Mouse (Mus musculus): ENCODE data around the gene Dnm3.

Gene Dnm3

GRCm38 (mm10) chr1:162477246-162478209 lies at the start of gene Dnm3:
Dnm3 (minus strand) TSS chr1:162478034.
- peak; percentile 85 for DNase-seq (ENCODE audit: low read depth, low spot score)

DNA sequence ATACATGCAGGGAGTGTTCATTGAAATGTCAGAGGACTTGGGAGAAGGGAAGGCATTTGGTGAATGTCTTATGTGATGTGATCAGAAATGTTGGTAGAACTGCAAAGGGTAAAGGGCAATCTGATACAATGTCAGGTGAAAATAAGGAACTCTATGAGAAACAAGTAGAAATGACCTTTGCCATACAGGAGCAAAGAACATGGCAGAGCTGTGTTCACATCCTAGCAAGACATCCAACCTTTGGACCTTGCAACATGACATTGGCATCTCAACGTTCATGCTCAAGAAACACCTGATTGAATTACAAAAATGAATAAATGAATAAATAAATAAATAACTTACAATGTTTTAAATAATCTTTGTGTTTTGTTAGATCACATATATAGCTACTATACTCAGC lies 37.3 kb upstream of the Dnm3 start:
- DNase-seq (ENCODE audit: low read depth, low spot score) = no peak

GRCm38 (mm10) chr1:162510013-162510356 lies 32.2 kb upstream of the Dnm3 start:
- no peak for DNase-seq (ENCODE audit: low read depth, low spot score)

GRCm38 (mm10) chr1:162509329-162510012 lies 31.6 kb upstream of the Dnm3 start:
- no peak for DNase-seq (ENCODE audit: low read depth, low spot score)

DNA sequence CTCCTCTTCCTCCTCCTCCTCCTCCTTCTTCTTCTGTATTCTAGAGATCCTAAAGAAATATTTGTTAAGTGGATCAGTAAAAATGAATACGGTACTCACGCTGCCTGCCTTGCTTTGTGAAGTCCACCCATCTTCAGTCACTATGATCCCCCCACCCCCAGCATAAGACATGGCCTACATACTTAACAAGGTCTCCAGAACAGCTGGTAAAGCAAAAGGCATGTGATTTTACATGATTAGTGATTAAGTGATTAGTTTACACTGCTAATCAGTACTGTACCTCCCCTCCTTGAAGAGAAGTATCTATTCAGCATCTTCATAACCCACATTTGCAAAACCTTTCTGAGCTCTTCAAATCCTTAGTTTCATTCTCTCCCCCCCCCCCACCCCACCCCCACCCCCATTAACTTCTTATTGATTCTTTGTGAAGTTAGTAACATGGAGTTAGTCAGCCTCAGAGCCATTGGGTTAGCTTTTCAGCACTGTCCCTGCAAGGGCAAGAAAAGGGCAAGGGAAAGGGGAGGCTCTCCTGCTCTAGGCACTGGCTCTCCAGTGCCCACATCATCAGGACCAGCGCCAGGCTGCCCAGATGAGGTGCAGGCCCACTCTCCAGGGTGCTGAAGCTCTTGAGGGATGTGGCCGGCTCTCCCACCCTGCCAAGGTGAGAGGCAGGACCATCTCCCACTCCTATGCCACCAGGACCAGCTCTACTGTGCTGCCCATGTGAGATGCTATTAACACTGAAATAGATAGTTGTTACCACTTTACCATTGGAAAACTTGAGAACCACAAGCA lies 30.6 kb upstream of the Dnm3 start:
- DNase-seq (ENCODE audit: low read depth, low spot score) = no peak

- DNase-seq (ENCODE audit: low read depth, low spot score) = no peak
These were observed 28.7 kb upstream of the Dnm3 start for GRCm38 (mm10) chr1:162506516-162506915.

DNA sequence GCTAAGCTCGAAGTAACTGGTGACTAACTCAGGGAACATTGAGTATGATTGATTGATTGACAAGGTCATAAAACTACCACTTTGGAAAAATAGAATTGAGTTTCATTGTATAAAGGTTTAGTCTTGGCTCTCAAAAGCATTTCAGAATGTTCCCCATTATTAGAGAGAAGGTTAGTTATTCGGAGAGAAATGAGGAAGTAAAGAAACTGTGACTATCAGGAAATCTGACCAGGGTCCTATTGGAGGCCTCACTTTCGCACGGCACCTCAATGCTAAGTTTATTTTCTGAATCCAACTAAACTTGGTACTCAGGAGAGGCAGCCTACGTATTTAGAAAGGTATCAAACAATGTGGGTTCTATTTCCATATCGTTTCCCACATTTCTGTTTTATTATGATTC lies 27.8 kb upstream of the Dnm3 start:
- no peak for DNase-seq (ENCODE audit: low read depth, low spot score)

DNA sequence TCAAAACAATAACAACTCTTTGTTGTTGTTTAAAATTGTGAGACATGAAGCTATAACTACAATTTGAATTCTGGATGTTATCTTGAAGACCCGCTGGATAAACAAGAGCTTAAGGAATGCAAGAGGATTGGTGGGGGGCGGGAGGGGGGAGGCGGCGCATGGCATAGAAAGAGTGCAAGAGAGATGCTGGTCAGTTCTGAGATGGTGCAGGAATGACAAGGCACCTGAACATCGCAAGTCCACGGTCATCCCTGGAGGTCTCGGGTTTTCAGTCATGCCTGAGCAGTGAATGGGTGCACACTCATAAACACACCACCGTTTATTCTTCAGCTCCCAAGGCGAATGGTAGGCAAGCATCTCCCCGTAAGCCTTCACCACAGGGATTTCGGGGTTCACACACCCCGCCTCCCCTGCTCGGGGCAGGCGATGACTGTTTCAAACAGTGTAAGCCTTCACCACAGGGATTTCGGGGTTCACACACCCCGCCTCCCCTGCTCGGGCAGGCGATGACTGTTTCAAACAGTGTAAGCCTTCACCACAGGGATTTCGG lies 1.2 kb downstream of the Dnm3 start:
- no peak for DNase-seq (ENCODE audit: low read depth, low spot score)

GRCm38 (mm10) chr1:162472949-162473348 lies 4.9 kb downstream of the Dnm3 start:
- DNase-seq (ENCODE audit: low read depth, low spot score) = no peak

DNA sequence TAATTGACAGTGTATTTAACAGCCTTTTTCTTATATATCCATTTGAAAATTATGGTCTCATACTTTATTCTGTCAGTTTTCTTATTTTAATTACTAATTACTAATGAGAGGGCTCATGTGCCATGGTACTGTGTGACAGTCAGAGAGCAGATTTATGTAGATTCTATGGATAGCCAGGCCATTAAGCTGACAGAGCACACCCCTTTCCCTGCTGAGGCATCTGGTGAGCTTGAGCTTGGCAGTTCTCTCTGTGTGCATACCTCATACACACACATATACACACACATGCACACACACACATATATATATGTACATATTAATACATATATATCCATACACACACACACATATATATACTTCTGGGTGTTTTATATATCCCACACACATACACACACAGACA lies 6.7 kb downstream of the Dnm3 start:
- DNase-seq (ENCODE audit: low read depth, low spot score) = no peak

- no peak for DNase-seq (ENCODE audit: low read depth, low spot score)
These were observed 8.0 kb downstream of the Dnm3 start for GRCm38 (mm10) chr1:162469752-162470280.

DNA sequence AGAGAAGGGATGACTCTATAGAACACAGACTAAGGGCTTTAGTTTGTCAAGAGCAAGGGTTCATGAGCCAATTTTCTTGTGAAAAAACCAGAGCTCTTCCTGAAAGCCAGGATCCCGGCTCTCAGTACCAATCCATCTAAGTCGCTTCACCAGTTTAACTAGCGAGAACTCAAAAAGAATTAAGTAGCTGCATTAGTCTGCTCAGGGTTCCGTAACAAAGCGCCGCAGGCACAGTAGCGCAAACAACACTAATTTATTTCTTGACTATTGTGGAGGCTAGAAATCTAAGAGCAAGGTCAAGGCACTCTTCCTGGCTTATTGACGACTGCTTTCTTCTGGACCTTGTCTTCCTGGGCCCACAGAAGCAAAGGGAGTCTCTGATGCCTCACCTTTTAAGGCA lies 14.2 kb downstream of the Dnm3 start:
- no peak for DNase-seq (ENCODE audit: low read depth, low spot score)

DNA sequence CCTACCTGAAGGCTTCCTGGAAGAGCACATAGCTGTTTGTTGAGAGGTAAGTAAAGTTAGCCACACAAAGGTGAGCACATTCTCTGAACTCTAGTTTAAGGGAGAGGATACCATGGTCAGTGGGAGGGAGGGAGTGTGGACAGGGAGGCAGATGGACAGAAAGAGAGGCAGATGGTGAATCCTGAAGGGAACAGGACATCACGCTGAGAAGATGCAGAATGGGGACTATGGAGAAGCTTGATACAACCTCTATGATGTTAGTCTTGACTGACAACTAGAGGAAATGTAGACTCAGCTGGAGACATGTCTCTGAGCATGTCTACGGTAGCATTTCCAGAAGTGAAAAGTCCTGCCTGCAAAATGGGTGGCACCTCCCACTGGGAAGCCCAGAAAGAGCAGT lies 19.1 kb downstream of the Dnm3 start:
- no peak for DNase-seq (ENCODE audit: low read depth, low spot score)

DNA sequence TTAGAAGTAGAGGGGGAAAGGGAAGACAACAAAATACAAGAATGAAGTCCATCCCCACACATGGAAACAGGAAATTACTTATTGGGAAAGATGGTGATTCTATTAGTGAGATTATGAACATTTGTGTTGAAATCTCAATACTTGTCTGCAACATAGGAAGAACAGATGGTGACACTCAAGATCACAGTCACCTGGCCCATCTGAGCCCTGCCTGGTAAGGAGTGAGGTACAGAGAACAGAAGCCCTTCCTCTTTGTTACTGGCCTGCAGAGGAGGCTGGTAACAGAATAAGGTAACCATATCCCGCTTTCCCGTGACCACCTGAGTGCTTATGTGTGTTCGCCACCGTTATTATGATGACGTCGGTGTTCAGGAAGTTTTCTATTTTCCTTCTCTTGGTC lies 21.0 kb downstream of the Dnm3 start:
- DNase-seq (ENCODE audit: low read depth, low spot score) = no peak

GRCm38 (mm10) chr1:162456406-162456805 lies 21.4 kb downstream of the Dnm3 start:
- no peak for DNase-seq (ENCODE audit: low read depth, low spot score)

- no peak for DNase-seq (ENCODE audit: low read depth, low spot score)
These were observed 24.3 kb downstream of the Dnm3 start for GRCm38 (mm10) chr1:162453578-162453977.

DNA sequence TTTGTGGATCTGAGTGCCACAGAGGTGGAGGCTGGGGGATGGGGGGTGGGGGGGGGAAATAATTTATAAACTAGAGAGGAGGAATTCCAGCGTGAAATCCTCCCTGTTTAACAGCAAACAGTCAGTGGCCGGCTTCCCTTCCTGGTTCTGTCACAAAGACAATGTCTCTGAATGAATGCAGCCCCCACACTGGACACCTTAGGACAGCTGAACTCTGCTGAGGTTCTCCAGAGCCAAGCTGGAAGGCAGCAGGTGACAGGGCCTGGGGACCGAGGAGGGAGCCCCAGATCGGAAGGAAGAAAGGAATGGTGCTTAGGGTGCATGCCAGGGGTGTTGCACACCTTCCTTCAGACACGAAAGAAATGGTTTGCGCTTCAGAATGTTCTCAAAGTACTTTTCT lies 24.8 kb downstream of the Dnm3 start:
- no peak for DNase-seq (ENCODE audit: low read depth, low spot score)

- no peak for DNase-seq (ENCODE audit: low read depth, low spot score)
These were observed 28.5 kb downstream of the Dnm3 start for GRCm38 (mm10) chr1:162449161-162449909.

DNA sequence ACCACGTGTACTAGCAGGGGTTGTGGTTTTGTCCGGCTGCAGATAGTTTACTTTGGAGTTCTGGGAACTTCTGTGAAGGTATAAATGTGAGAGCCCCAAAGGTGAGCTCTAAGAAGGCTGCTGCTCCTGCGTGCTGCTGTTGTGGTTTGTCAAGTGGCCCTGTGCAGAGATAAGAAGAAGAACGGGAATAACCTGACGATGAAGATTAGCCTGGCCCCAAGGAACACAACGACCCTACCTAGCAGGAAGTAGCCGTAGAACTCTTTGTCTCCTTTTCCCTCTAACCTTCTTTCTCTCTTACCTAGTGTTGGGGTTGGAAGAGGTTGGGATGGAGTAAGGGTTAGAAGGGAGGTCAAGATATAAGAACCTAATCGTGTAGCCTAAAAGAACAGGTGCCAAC lies 33.0 kb downstream of the Dnm3 start:
- DNase-seq (ENCODE audit: low read depth, low spot score) = no peak

DNA sequence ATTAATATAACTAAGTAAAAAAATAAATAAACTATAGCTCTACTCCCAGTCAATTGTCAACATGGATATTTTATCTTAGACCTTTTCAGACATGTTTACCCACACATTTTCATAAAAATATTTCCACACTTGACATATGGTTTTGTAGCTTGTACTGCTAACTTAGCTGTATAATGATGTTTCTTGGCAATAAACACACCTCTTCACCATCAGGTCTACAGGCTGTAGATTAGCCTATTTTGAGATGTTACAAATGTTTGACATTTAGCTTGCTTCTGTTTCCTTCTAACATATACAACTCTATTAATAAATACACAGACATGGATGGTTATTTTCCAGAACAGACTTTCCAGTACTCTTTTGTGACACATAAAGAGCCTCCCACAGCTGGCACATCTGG lies 38.3 kb downstream of the Dnm3 start:
- no peak for DNase-seq (ENCODE audit: low read depth, low spot score)

DNA sequence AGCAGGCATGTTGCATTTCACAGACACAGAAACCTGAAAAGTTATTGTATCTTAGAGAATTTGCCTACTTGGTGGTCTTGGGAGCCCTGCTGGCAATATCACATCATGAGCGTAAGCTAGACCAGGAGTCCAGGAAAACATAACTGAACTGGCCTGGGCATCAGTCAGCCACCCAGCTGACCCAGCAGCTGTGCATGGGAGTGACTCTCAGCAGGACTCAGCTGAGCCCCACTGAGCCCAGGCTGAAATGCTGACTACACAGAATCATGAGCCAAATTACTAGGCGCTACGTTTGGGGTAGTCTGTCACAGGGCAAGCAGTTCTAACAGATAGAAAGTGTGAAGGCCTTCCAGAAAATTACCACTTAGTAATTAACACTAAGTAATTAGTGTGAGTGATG lies 41.2 kb downstream of the Dnm3 start:
- DNase-seq (ENCODE audit: low read depth, low spot score) = no peak

Measured in embryo, embryonic 11.5 days (tissue).